Mouse (Mus musculus) neural tube, embryonic 10.5 days (tissue): ENCODE measurements around the gene Akap2.

Source experiments
- DNase-seq: peaks from one replicate; pipeline ENCODE4 v3.0.0-alpha.2; 2017; ENCODE audit warnings: low spot score; ENCODE audit errors: extremely low spot score

The Akap2 gene

DNA sequence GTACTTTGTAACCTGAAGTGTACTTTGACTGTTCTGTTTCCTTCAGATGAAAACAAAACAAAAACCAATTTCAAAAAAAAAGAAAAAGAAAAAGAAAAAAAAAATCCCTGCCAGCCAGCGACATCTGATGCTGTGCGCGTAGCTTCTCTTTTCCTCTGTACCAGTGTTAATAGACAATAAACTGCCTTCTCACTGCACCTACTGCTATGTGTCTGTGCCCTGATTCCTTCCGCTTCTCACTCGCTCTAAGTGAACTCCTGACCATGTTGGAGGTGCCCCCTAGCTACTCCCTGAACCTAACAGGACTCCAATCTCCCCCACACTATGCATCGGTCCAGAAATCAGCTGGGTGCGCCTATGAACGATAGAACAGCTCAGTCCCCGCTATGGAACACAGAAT, at the start of gene Akap2:
TSS of gene Akap2 (plus strand) at position 304 of the 400 bp plus-strand sequence.
- no peak for DNase-seq

DNA sequence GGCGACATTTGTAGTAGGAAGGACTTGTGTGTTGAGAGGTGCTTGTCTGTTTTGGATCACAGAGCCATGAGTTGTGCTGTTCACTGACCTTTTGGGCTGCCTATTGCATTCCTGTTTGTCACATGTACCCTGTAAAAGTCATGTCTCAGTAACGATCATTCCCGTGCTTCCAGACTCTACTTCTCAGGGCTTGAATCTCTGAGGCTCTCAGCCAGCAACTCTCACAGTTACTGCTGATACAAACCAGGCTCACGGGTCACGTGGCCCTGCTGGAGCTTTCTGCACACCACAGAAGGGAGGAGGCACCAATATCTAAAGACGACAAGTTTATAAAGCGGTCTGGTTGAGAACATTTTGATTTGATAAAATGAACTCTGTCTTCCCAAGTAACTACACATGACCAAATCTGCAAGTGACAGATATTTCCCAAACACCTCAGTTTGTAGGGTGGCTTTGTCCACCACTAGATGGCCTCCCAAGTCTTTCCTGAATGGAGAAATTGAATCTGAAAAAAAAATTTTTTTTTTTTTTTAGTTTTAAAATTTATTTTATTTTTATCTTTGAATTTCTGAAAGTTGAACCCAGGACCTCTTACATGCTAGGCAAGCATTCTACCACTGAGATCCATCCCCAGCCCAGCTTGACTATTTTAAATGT, 46.5 kb upstream of the Akap2 start:
- DNase-seq = no peak

DNA sequence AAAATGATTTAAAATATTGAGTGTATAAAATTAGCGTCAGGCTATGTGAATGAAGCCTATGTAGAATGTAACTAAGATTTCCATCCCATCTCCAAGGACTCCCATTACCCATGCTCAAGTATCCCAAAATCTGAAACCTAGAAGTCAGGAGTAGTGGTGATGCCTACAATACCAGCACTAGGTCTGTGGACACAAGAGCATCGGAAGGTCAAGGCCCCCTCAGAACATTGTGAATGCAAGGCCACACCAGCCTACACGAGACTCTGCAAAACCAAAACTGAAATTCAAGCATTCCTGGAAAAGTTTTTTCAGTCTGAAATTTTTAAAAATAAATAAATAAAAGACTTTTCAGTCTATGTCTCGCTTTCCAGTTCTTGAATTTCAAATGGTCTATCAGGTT, 44.9 kb upstream of the Akap2 start:
- no peak for DNase-seq

DNA sequence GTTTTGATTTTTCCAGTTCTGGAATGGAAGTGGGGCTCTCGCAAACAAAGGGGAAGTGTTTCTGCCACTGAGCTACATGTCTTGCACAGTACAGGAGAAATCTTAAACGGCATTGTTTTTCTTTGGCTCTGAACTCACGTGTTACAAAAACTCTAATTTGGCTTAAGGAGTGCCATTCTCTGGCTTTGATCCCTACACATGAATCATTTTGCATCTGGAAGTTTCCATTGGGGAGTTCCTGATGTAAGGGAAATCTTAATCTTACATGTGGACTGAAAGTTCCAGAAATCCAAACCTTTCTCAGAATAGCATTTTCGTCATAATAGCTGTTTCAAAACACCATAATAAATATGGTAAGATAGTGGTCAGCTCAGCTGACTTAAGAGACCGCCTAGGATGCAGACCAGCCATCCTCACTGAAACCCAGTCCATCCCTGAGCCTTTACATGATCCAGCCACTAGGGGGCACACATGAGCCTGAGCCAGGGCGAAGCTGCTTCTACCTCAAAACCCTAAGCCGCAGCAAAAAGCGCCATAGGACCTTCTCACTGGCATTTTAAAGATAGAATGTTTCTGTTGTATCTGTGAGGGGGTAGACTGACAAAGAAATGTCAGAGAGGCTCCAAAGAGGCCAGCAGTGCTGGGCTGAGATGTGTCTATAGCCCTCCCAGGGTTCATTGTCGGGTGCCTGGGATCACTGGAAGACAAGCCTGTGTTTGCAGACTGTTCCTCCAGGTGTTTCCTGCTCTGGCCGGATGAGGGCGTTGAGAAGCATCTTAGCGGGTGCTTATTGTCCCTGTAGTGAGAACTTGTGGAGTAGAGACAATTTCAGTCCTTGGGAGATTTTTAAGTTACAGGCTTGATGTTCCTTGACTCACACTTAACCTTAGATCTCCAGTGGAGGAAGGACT, 44.2 kb upstream of the Akap2 start:
- DNase-seq = peak; percentile 94

DNA sequence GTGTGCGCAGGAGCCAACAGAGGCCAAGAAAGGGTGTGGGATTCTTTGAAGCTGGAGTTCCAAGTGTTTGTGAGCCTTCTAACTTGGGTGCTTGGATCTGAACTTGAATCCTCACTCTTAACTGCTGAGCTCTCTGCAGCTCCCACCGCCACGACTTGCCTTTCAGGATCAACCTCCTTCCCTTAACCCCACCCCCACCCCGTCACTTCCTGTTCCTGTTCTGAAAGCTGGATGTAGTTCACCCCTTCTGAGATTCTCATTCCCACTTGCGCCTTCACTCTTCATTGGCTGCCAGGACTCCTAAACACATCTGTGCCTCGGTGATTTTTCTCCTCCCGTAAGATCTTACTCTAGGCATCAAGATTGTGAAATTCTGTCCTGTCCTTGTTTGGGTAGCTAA, 43.1 kb upstream of the Akap2 start:
- DNase-seq = no peak

DNA sequence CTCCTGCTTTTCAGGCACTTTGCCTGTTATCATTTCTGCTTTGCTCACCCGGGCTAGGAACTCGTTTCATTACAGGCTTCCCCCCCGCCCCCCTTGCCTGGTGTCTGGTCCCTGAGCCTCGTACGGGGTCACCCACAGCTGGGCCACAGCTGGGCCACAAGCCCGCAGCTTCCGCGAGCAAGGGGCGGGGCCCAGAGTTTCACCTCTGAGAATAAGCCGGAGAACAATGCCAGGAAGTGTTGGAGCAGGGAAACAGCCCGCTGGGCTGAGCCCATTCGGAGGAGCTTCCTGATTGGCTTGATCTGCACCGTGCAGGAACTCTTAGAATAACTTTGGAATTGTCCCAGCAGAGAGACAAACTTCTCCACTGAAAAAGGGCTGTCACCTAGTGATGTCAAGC, 42.1 kb upstream of the Akap2 start:
- peak; percentile 57 for DNase-seq

DNA sequence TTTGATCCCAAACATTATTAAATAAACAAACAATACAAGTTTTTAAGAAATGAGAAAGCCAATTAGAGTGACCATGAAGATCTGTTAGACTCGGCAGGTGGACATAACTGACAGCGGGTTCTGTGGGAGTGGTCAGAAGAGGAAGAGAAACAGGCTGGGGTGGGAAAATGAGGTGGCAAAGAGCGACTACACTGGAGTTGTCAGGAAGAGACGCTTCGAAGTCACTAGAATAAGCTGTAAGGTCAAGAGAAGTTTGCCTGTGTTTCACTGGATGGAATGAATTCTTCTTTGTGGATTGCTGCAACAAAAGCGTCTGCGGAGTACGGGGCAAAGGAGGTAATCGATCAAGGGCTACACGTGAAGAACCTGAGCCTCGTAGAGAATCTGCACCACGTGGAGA, 39.5 kb upstream of the Akap2 start:
- DNase-seq = no peak

DNA sequence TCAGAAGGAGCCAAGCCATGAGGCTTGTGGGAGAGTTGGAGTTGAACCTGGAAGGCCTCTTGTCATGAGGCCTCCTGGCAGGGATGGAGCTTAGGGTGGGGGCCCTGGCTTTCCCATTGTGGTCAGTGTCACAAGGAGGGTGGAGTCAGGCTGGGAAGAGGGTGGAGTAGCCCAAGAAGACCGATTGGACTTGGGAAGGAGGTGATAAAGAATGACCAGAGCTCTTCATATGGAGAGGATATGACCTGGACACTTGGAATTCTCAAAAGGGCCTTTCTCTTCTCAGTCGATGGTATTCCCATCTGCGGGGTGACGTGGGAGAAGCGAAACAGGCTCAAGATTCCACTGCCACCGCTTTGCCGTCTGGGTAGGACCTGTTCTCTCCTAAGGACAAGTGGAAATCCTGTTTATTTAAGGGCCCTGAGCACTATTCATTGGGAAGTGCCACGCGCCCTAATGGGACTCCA, 38.4 kb upstream of the Akap2 start:
- DNase-seq = no peak

DNA sequence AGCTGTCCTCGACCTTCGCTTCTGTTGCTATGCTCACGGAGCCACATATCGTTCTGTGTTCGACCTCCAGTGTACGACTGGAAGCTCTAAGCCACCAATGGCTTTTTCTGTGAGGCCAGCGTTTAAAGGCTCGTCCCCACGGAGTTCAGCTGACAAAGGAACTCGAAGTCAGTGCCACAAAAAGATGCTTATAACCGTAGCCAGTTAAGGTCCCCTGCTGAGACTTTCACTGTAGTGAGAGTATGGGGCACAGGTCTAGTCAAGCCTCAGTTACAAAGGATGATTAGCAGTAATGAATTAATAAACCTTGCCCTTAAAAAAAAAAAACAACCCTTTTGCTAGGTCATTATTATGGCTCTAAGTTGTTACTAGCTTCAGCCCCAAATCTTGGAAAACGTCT, 37.3 kb upstream of the Akap2 start:
- no peak for DNase-seq

DNA sequence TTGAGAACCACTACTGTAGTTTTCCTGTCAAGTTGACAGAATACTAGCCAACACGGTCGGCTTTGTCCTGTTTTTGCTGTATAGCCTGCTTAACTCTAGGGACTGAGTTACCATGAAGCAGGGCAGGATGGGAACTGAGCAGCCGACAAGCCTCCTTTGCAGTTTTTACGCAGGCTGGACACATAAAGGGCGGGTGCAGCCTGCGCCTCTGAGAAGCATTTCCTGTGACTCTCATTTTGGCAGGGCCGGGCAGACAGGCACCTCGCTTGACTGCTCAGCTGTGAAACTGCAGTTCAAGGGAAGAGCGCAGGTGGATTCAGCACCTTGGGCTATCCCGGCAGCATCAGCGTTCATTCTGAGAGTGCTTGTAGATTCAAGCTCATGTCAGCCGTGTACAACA, 35.9 kb upstream of the Akap2 start:
- DNase-seq = no peak

DNA sequence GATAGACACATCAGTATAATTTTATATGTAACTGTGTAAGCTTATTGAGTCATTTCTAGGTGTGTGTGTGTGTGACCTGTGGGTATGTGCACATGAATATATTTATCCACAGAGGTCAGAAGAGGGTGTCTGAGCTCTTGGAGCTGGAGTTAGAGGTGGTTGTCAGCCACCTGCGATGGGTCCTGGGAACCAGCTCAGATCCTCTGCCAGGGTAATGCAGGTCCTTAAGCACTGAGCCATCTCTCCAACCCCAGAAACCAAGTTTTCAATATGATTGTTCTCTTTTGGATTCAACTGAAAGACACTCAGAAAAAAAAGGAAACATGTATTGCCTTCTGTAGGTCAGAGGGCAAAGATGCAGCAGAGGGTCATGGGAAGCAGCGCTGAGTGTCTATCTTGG, 35.1 kb upstream of the Akap2 start:
- no peak for DNase-seq

DNA sequence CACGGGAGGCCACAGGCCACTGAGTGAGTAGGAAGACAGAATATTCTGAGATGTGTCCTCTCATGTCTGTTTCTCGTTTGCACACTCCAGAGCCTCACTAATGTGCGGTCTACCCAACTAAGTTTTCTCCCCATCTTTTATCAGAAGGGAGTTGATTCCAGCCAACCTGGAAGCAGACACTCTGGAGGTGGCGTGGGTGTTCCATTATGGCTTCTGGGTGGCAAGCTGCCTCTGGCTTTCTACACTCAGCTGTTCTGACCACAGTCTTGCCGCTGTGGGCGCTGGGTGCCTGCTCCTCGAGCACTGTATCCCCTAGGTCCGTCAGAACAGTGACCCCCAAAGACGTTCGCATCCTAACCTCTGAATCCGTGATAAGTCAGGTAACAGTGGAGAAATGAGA, 34.5 kb upstream of the Akap2 start:
- no peak for DNase-seq

DNA sequence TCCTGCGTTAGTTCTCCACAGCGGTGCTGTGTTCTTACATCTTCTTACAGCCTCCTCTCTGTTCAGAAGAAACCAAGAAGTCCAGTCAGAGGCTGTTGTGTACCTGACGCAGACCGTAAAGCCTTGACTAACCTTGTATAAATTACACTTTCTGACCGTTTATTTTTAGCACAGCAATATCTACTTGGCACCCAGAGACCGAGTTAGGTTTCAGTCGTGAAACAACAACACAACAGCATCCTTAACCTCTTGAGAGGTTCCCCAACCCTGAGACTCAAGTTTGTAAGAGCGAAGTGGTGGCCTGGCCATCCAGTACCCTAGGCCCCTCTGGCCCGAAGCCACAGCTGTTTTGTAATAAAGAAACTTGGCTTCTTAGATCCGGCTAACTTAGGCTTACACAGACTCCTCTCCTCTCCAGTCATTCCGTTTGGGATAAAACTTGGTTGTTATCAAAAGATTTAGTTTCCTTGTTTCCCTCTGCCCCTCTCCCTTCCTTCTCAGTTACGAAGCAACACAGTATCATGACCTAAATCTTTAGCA, 32.7 kb upstream of the Akap2 start:
- no peak for DNase-seq

DNA sequence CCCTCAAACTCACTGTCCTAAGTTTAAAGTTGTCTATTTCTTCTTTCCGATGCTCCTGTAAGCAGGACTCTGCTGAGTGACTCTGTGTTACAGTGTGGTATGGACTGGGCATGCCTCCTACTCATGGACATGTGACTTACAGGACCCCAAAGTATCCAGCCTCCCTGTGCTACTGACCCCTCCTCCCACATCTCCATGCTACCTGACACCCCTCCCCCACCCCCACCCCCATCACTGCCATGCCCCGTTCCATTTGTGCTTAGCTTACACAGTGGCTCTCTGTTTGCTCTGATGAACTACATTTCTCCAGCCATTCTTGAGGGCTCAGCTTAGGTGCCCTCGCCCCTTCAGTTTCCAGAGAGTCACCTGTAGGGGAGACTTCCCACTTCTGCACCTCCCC, 30.7 kb upstream of the Akap2 start:
- DNase-seq = no peak

DNA sequence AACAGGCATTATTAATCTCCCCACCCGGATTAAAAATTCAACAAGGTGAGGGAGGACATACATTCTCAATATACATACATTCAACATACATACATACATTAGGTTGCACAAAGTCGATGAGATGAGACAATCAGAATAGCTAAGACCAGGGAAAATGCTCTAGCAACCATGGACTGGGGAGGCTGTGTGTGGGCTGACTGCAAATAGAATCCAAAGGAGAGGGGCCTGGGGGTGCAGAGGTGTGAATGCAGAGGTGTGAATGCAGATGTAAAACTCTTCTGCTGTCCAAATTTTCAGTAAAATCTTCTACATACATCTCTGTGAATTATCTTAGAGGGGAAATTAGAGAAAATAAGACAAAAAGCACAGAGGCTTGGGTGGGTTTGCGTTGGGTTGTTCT, 29.9 kb upstream of the Akap2 start:
- no peak for DNase-seq

DNA sequence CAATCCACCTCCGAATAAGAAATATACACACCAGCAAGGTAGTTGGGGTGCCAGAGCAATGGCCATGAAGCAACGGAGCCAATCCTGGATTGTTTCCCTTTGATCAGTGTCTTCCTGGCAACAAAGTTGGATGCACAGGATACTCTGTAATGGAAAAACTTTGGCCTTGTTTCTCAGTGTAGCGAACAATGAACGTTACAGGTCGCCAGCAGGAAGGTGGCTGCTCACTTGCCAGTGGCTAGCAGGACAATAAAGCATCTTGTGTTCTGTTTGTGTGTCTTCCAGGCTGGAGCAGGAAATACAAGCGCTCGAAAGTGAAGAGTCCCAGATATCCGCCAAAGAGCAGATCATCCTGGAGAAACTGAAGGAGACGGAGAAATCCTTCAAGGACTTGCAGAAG, 29.3 kb upstream of the Akap2 start:
- no peak for DNase-seq

DNA sequence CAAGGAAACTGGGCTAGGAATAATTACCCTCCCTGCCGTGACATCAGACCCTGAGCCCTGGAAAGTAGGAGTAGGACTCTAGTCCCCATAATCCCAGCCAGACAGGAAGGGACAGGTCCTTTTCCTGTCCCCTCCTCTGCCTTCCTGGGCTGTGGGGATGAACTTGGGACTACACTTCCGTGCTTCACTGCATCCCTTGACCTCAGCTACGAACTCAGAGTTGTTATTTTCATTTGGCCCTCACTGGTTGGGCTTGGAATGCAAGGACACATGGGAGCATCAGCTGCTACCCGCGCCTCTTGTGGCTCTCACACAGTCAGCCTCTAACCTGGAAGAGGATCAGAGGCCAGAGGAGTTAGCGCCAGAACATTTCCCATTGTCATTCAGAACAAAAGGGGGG, 27.5 kb upstream of the Akap2 start:
- no peak for DNase-seq

DNA sequence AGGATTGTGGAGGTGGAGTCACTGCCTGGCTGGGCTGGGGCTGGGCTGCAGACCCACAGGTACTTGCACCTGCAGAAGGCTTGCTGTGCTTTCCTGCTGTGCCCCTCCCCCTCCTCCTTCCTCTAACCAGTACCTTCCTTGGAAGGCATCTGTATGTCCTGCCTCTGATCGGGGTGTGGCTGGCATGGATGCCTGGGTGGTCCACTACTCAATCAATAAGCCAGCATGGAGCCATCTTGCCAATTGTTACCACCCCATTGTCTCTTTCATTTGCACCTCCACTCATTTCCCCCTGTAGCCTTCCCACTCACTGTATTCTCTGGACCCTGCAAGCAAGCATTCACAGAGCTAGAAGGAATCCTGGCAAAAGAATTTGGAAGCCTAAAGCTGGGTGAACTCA, 26.7 kb upstream of the Akap2 start:
- DNase-seq = no peak

DNA sequence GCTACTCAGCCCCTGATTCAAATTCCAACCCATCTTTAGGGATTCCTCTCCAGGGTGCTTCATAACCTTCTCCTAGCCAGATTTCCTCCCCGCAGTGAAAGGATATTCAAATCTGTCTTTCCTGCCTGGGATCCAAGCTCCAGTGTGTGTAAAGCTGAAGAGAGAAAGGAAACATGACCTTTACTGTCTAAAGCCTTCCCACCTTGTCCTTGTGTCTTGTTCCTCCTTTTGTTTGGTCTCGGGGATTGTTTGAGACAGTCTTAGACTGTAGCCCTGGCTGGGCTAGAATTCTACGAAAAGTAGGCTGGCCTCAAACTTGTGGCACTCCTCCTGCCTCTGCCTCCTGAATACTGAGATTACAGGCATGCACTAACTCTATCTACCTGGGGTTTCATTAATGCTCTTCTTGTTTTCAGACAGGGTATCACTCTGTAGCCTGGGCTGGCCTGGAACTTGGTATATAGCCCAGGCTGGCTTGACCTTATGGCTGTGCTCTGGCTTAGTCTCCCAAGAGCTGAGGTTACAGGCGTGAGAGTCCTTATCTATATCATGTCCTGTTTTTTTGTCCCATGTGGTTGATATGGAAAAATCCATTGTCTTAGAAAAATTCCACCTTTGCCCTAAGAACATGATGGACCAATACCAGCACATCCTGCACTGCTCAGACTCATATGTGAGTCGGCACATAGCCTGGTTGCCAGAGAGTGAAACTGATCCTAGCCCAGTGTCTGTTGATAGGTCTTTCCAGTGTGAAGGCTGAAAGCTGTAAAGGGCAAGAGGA, 22.9 kb upstream of the Akap2 start:
- no peak for DNase-seq

DNA sequence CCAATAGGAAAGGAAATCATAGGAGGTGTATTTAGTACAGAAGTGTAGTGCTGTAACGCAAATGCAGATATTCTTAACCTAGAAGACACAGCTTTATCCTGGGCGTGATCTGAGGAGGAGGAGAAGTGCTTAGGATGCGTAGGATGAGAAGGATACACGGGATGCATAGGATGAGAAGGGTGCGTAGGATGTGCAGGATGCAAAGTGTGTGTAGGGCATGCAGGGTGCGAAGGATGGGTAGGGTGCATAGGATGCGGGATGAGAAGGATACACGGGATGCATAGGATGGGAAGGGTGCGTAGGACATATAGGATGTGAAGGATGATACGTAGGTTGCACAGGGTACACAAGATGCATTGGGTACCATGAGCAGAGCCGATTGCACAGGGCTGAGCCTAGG, 20.5 kb upstream of the Akap2 start:
- no peak for DNase-seq

DNA sequence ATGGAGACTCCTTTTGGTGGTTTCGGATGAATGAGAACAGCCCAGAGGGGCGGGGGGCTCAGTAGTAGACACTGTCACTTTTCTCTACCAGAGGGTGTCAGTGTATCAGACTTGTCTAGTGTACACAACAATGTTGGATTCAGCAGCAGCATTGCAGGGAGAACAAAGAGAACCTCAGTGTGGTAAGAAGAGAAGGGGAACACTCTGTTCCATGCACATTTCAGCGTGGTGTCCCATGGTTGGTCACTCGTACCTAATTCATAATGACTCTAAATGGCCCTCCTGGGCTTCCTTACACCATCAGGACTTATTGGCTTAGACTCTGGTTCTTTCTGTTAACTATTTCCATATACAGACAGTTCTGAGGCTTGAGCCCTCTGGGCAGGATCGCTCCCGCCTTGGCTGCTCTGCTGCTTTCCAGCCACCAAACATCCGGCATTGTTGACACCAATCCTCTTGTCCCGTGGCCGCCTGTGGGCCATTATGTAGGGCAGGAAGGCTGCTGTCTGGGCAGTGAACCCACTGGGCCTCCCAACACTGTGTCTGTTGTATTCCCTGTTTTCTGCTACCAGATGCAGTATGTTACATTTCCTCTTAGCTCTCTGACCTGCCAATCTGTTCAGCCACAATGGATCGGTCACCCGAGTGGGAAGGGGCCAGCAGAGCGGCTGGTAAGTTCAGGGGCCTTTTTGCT, 19.4 kb upstream of the Akap2 start:
- DNase-seq = no peak
